Mouse (Mus musculus) erythroblast, embryonic 14.5 days (primary cell): ENCODE results near the gene Cluh. TPM values are rescaled to one million over a fixed set of nuclear protein-coding genes. Genes with fewer than 3 reads are reported as not detected.
A peak's percentile ranks its signal among the peaks of the same experiment; 100 is the strongest.

ENCODE experiments used
- H3K27me3 ChIP-seq: 2 replicates; pipeline ENCODE4 v1.6.1; 2012; ENCODE audit warnings: inconsistent platforms; ENCODE audit not compliant: control insufficient read depth
- H3K36me3 ChIP-seq: 2 replicates; pipeline ENCODE4 v1.6.1; 2012; ENCODE audit warnings: mild to moderate bottlenecking, inconsistent platforms; ENCODE audit not compliant: control insufficient read depth
- H3K4me1 ChIP-seq: 2 replicates; pipeline ENCODE4 v1.6.1; 2012; ENCODE audit warnings: inconsistent platforms; ENCODE audit not compliant: control insufficient read depth
- H3K4me3 ChIP-seq: replicated peaks from 2 replicates; pipeline ENCODE3; 2012; ENCODE audit warnings: moderate library complexity, mild to moderate bottlenecking, inconsistent platforms
- H3K9me3 ChIP-seq: 2 replicates; pipeline ENCODE4 v1.6.1; 2012; ENCODE audit warnings: low read length, inconsistent platforms, mixed read lengths; ENCODE audit not compliant: control insufficient read depth
- GATA1 ChIP-seq: IDR thresholded peaks from 2 replicates; pipeline ENCODE4 v1.6.1; 2012; ENCODE audit warnings: low read length, inconsistent platforms, mixed read lengths
- TAL1 ChIP-seq: IDR thresholded peaks from 3 replicates; pipeline ENCODE4 v1.6.1; 2012; ENCODE audit warnings: low read length, inconsistent platforms, mixed read lengths
- polyA plus RNA-seq: library from polyadenylated mRNA; stranded (reverse); fragments of >175 nt; gene quantifications from 2 replicates; pipeline ENCODE4 v1.2.3, GENCODE M21; 2012

Cluh gene
- polyA plus RNA-seq, 1 experiment: 0.49 TPM

DNA sequence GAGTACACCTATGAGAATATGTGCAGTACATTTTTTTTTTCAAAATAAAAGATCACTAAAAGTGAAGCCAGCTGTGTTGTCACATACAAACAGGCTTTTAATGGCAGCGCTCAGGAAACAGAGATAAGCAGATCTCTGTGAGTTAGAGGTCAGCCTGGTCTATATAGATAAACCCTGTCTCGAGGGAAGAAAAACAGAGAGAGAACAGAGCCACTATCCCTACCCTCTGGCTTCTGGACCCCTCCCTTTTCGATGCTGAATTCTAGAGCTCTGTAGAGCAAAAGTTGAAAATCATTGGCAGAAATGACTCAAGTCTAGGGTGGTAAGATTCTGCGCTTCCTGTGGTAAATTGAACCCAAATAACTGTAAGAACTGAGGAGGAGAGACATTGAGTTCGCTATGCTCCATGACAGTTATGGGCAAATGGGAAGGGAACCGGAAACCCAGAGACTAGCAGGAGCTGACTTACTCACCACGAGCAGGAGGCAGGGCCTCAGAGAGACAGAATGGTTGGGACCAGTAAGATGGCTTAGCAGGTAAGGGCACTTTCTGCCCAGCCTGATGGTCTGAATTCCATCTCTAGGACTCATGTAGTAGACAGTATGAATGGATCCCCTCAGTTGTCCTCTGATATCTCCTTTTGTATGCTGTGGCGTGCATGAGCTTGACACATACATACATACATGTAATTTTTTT lies 27.2 kb upstream of the Cluh start:
- Histone ChIP-seq H3K27me3 (peaks cover 34% of the 10 kb centered on the region), H3K4me1 (peaks cover 68% of the 10 kb centered on the region), H3K9me3 (no peaks in the 10 kb centered on the region; the same call in 1 of the 2 replicates), H3K4me3 (peak overlapping the region; percentile 77), H3K36me3 (peaks cover 39% of the 10 kb centered on the region)
- TF ChIP-seq TAL1: peak; percentile 80
- TF ChIP-seq GATA1: peak; percentile 78

DNA sequence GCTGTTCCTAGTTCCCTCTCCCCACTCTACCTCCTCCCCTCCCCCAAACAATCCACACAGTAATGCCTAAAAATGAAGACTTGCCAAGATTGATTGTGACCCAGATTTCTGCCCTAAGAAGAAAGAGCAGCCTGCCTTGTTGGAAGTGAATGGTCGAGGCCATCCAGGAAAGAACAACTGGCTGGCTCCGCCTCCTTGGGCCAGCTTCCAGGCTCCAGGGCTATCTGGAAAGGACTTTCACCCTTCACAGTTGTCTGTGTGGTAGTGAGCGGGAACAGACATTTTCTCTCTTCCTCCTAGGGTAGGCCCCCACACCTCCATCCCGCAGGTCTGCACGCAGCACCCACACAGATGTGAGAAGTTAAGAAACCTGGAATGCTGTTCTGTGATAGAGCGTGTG lies 25.6 kb upstream of the Cluh start:
- Histone ChIP-seq H3K4me1 (peaks cover 67% of the 10 kb centered on the region), H3K36me3 (peaks cover 51% of the 10 kb centered on the region), H3K27me3 (peaks cover 19% of the 10 kb centered on the region), H3K4me3 (no peak overlapping the region), H3K9me3 (no peaks in the 10 kb centered on the region; the same call in 1 of the 2 replicates)
- TF ChIP-seq GATA1 (no peak), TAL1 (no peak)

DNA sequence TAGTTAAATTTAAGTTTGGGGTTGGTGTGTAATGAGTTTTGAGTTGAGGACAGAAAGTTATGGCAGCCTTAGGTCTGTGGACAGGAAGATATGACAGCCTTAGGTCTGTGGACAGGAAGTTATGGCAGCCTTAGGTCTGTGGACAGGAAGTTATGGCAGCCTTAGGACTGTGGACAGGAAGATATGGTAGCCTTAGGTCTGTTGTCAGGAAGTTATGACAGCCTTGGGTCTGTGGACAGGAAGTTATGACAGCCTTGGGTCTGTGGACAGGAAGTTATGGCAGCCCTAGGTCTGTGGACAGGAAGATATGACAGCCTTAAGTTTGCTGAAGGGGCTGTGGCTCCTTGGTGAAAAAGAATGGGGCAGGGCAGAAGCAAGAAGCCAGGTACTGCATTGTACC lies 24.0 kb upstream of the Cluh start:
- Histone ChIP-seq H3K9me3 (no peaks in the 10 kb centered on the region), H3K4me1 (peaks cover 54% of the 10 kb centered on the region), H3K36me3 (peaks cover 65% of the 10 kb centered on the region), H3K27me3 (peaks cover 9% of the 10 kb centered on the region), H3K4me3 (no peak overlapping the region)
- TF ChIP-seq TAL1 (no peak), GATA1 (no peak)

DNA sequence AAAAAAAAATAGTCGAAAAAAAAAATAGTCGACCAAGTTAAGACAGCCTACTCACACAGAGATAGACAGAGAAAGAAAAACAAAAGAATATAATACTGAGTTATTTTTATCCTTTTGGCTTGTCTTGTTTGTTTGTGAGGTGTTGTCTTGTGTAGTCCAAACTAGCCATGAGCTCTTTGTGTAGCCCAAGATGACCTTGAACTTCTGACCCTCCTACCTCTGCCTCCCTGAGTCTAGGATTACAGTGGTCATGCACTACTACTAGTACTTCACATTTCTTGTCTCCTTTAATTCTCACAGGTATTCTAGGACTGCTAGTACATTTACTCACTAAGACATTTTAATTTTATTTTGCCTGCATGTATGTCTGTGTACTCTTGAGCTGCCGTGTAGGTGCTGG lies 21.8 kb upstream of the Cluh start:
- Histone ChIP-seq H3K27me3 (peaks cover 3% of the 10 kb centered on the region), H3K9me3 (no peaks in the 10 kb centered on the region), H3K4me1 (peaks cover 33% of the 10 kb centered on the region), H3K4me3 (no peak overlapping the region), H3K36me3 (peaks cover 76% of the 10 kb centered on the region)
- TF ChIP-seq GATA1 (no peak), TAL1 (no peak)

DNA sequence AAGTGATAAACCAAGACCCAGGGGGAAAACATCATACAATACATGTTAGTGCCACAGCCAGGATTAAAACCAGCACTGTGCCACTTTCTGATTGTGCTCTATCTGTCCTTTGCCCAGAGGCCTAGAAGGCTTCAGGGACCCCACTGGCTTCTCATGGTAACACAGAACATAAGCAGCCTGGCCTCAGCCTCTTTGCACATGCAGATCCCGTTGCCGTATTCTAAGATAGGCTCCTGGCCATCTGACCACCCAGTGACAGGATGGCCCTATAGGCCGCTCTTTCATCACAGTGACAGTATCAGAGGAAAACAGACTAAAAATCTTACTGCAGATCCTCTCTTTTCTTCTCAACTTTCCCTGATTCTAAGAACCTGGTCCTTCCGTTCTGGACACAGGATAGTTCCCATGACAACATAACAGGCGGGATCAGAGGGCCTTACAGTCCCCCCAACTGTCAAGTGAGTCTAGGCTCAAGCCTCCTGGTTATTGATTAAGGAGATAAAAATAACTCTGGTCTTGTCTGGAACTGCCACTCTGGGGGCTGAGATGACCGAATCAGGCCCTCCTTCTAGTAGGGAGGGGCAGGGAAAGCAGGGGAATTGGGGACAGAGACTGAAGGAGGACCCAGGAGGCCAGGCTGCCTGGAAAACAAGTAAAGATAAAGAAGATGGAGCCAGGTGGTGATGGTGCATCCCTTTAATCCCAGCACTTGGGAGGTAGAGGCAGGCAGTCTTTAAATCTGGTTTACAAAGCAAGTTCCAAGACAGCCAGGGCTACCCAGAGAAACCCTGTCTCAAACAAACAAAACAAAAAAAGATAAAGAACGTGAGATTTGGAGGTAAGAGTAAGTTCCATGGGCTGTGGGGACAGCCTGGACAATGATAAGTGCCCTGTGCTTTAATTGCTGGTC lies 17.2 kb upstream of the Cluh start:
- 0 out of 2 replicates have a peak, but pooled peaks cover 1% of the 10 kb centered on the region for H3K9me3 ChIP-seq
- peaks cover 2% of the 10 kb centered on the region for H3K4me1 ChIP-seq
- TF ChIP-seq GATA1 (no peak), TAL1 (no peak)
- peaks cover 68% of the 10 kb centered on the region for H3K36me3 ChIP-seq
- no peak overlapping the region for H3K4me3 ChIP-seq
- H3K27me3 ChIP-seq: peaks cover 22% of the 10 kb centered on the region

DNA sequence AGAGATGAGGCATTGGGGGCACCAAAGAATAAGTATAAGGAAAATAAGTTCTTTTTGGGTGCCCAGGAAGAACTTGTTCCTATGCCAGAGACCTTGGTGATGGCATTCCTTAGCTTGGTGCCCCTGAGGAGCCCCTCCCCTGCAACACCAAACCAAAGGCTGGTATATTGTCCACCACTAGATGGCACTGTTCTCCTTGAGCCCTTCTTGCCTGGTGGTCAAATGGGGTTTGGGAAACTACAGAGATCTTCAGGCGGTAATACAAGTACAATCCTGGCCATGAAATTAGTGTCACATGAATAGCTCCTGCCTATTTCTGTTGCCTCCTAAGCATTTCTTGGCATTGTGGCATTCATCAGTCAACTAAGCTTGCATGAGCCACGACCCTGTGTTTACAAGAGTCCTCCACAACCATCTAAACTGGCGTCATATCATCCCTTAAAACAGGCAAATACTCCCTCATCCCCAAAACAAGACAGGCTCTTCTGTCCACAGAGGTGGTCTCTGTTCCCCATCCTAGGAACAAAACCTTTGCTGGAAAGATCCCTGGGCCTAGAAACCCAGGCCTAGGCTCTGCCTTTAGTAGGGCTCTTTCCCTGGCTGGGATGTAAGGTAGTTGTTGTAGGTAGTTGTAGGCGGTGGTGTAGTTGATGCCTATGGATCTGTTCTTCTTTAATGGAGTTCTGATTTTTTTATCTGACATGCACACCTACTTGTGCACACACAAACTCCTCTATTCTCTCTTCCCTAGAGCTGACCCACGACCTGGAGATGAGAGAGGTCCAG lies 14.6 kb upstream of the Cluh start:
- Histone ChIP-seq H3K4me1 (peaks cover 14% of the 10 kb centered on the region), H3K36me3 (peaks cover 68% of the 10 kb centered on the region), H3K4me3 (no peak overlapping the region), H3K9me3 (peaks cover 14% of the 10 kb centered on the region), H3K27me3 (peaks cover 48% of the 10 kb centered on the region)
- no peak for TF ChIP-seq GATA1
- TF ChIP-seq TAL1: no peak

DNA sequence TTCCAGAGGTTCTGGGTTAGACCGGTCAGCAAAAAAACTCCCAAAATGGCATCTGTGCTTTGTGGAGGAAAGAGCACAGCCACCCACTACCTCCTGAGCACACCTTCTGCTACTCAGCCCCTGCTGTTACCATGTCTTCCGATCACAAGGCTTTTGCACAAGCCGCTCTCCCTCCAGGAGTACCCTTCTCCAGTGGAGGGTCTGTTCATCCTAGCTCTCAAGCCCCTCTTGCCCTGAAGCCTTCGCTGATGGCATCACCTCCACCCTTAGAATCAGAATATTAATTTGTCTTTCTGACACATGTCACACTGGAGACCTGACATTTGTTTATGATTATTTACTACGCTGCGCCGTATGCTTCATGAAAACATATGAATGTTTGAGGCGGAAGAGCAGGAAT lies 11.8 kb upstream of the Cluh start:
- Histone ChIP-seq H3K4me1 (peaks cover 14% of the 10 kb centered on the region), H3K9me3 (peaks cover 14% of the 10 kb centered on the region), H3K36me3 (peaks cover 49% of the 10 kb centered on the region), H3K4me3 (peak overlapping the region; percentile 54), H3K27me3 (peaks cover 73% of the 10 kb centered on the region)
- TF ChIP-seq GATA1: no peak

DNA sequence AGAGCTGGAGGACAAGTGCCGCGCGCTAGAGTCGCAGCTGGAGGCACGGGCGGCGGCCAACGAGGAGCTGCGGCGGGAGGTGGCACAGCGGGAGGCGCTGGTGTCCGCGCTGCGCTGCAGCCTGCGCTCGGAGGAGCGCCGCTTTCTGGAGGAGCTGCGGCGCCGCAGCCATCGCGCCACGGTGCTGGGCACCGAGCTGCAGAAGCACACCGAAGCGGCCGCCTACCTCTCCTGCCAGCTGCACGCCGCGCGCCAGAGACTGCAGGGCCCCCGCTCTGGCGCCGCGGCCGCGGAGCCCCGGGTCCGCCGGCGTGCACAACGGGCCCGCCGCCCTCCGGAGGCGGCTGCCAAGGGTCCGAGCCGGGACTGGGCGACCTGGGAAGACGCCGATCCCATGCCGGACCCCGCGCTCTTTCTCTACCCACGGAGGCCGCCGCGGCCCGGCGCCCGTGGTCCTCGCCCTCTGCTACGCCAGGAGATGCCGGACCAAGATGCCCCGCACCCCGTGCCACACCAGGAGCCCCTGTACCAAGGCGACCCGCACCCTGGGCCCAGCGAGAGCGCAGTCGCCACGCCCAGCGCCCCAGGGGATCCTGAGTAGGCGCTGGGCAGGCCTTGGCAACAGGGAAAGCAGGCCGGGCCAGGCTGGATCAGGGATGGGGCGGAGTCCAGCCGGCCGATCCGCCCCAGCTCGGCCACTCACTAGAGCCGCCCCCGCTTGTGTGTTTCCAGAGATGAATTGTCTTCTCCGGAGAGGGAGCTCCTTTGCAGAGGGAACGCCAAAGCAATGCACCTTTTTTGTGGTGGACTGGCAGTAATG lies 11.1 kb upstream of the Cluh start:
- Histone ChIP-seq H3K27me3 (peaks cover 73% of the 10 kb centered on the region), H3K36me3 (peaks cover 44% of the 10 kb centered on the region)
- no peak for TF ChIP-seq TAL1
- no peak for TF ChIP-seq GATA1

More for the DNA sequence above, 11.1 kb upstream of the Cluh start:
- Histone ChIP-seq H3K9me3 (peaks cover 14% of the 10 kb centered on the region), H3K4me3 (peak overlapping the region; percentile 54), H3K4me1 (peaks cover 14% of the 10 kb centered on the region)
